Mouse (Mus musculus) spleen, adult 2 months (tissue): ENCODE results near the gene Pigt.

Experiments used
- CTCF ChIP-seq: fragments of 200-500 bp; IDR thresholded peaks from 2 replicates; pipeline ENCODE4 v1.5.1; 2011; ENCODE audit warnings: mild to moderate bottlenecking, inconsistent platforms; ENCODE audit not compliant: insufficient read depth, insufficient read length, insufficient replicate concordance; ENCODE audit errors: extremely low read depth
- POLR2A ChIP-seq: fragments of 200-500 bp; IDR thresholded peaks from 2 replicates; pipeline ENCODE4 v1.6.1; 2011; ENCODE audit warnings: low read depth, low read length, inconsistent platforms

DNA sequence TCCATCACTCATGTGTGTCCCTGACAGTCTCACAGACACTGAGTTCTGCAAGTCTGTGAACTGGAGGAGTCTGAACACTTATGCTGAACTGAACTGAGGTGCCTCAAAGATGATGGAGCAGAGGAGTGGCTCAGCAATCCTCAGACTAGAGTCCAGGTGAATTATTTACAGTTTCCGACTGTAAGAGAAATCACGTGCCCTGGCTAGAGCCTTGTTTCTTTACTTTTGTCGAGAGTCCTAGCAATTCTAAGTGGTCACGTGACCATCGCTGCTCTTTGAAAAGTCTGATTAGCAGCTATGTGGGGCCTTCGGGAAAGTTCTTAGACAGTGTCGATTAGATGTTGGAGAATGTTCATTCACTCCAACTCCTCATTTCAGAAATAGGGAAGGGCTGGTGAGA lies 39.4 kb upstream of the Pigt start:
- TF ChIP-seq POLR2A (no peak), CTCF (no peak)
